Mouse (Mus musculus) left cerebral cortex, postnatal 10 days (tissue): ENCODE measurements around the gene Dars. TPM values are rescaled to one million over a fixed set of nuclear protein-coding genes. Genes with fewer than 3 reads are reported as not detected.

Experiments
- DNase-seq, 2 experiments: peaks; one replicate each; pipeline ENCODE4 v3.0.0; 2021 to 2022; ENCODE audit warnings: low spot score in 2 of 2, mixed read lengths in 1 of 2; ENCODE audit errors: extremely low spot score in 1 of 2
- intact Hi-C: fragments of 180-260 bp; cut with DNase I; formaldehyde crosslinking; loops from one replicate; pipeline ENCODE4 v1.15.1; 2025
- total RNA-seq, 2 experiments: library from RNA; stranded (reverse); gene quantifications; 2 replicates each; pipeline ENCODE4 v1.2.3; 2021

The Dars gene
- total RNA-seq = 10 to 100 TPM; 64.0 to 67.9 TPM

- peak; percentile 86 to 94 for DNase-seq
Measured at GRCm38 (mm10) chr1:128416584-128417532, at the start of gene Dars. TSS of gene Dars (minus strand) at chr1:128417368.

GRCm38 (mm10) chr1:128466828-128467227 lies 49.7 kb upstream of the Dars start:
- intact Hi-C loops = loop anchor here (10.0 kb wide), 1 partner anchor 358 kb away; no protein-coding TSS in a partner anchor
- DNase-seq = peak in 1 of 2 experiments; percentile 61

More at GRCm38 (mm10) chr1:128416584-128417532, at the start of gene Dars:
- intact Hi-C loops = no loop called here

GRCm38 (mm10) chr1:128463478-128463877 lies 46.3 kb upstream of the Dars start:
- intact Hi-C loops = loop anchor here (10.0 kb wide), 1 partner anchor 361 kb away; no protein-coding TSS in a partner anchor
- no peak for DNase-seq

GRCm38 (mm10) chr1:128462389-128462788 lies 45.2 kb upstream of the Dars start:
- no peak for DNase-seq
- intact Hi-C loops = loop anchor here (10.0 kb wide), 1 partner anchor 362 kb away; no protein-coding TSS in a partner anchor

GRCm38 (mm10) chr1:128460780-128461179 lies 43.6 kb upstream of the Dars start:
- intact Hi-C loops = loop anchor here (10.0 kb wide), 1 partner anchor 364 kb away; no protein-coding TSS in a partner anchor
- no peak for DNase-seq

- DNase-seq = no peak
- intact Hi-C loops = no loop called here
Measured at GRCm38 (mm10) chr1:128459439-128459838, 42.3 kb upstream of the Dars start.

GRCm38 (mm10) chr1:128459011-128459410 lies 41.8 kb upstream of the Dars start:
- DNase-seq = no peak
- intact Hi-C loops = no loop called here

- intact Hi-C loops = no loop called here
- peak in 1 of 2 experiments; percentile 80 for DNase-seq
Measured at GRCm38 (mm10) chr1:128456844-128457445, 39.8 kb upstream of the Dars start.

- intact Hi-C loops = no loop called here
- no peak for DNase-seq
Measured at GRCm38 (mm10) chr1:128456271-128456670, 39.1 kb upstream of the Dars start.

GRCm38 (mm10) chr1:128452210-128452609 lies 35.0 kb upstream of the Dars start:
- DNase-seq = no peak

GRCm38 (mm10) chr1:128451183-128451582 lies 34.0 kb upstream of the Dars start:
- intact Hi-C loops = no loop called here
- DNase-seq = no peak

More at GRCm38 (mm10) chr1:128452210-128452609, 35.0 kb upstream of the Dars start:
- intact Hi-C loops = no loop called here

GRCm38 (mm10) chr1:128447206-128447902 lies 30.2 kb upstream of the Dars start:
- intact Hi-C loops = no loop called here
- no peak for DNase-seq

- intact Hi-C loops = no loop called here
- DNase-seq = no peak
Measured at GRCm38 (mm10) chr1:128443890-128444839, 27.0 kb upstream of the Dars start.

GRCm38 (mm10) chr1:128441129-128441473 lies 23.9 kb upstream of the Dars start:
- no peak for DNase-seq

GRCm38 (mm10) chr1:128440386-128441128 lies 23.4 kb upstream of the Dars start:
- peak in 1 of 2 experiments; percentile 42 for DNase-seq
- intact Hi-C loops = no loop called here

More at GRCm38 (mm10) chr1:128441129-128441473, 23.9 kb upstream of the Dars start:
- intact Hi-C loops = no loop called here

GRCm38 (mm10) chr1:128439618-128440017 lies 22.4 kb upstream of the Dars start:
- no peak for DNase-seq
- intact Hi-C loops = no loop called here

- intact Hi-C loops = no loop called here
Measured at GRCm38 (mm10) chr1:128438526-128438925, 21.4 kb upstream of the Dars start.

More at GRCm38 (mm10) chr1:128438526-128438925, 21.4 kb upstream of the Dars start:
- no peak for DNase-seq
